Mouse (Mus musculus) embryonic fibroblast, embryonic 13.5 days (primary cell): ENCODE data around the gene Dkk1. TPM values are rescaled to one million over a fixed set of nuclear protein-coding genes. Genes with fewer than 3 reads are reported as not detected.
A peak's percentile ranks its signal among the peaks of the same experiment; 100 is the strongest.

Experiments
- H3K27ac ChIP-seq: 2 replicates; pipeline ENCODE4 v1.5.1; 2012; ENCODE audit warnings: low read length, control low read depth, inconsistent platforms; ENCODE audit not compliant: insufficient read depth
- H3K4me1 ChIP-seq: 2 replicates; pipeline ENCODE4 v1.6.1; 2011; ENCODE audit warnings: low read length; ENCODE audit not compliant: control insufficient read depth, insufficient read depth
- H3K4me3 ChIP-seq: 2 replicates; pipeline ENCODE4 v1.5.1; 2011; ENCODE audit warnings: mild to moderate bottlenecking, control low read depth, low read length; ENCODE audit not compliant: insufficient read depth
- CTCF ChIP-seq: IDR thresholded peaks from 2 replicates; pipeline ENCODE4 v1.5.1; 2011; ENCODE audit warnings: mild to moderate bottlenecking, control low read depth, low read length, moderate library complexity, borderline replicate concordance; ENCODE audit not compliant: insufficient read depth
- POLR2A ChIP-seq: IDR thresholded peaks from 2 replicates; pipeline ENCODE4 v1.6.1; 2011; ENCODE audit warnings: low read depth, mild to moderate bottlenecking, control low read depth, low read length, moderate library complexity
- polyA plus RNA-seq: library from polyadenylated mRNA; stranded (reverse); fragments of >200 nt; gene quantifications from 2 replicates; pipeline ENCODE4 v1.2.4, GENCODE M21; 2011; ENCODE audit warnings: low read depth; ENCODE audit not compliant: missing spikeins, insufficient read length

Gene Dkk1
- polyA plus RNA-seq = 0.33 and 0.35 TPM in 2 replicates

DNA sequence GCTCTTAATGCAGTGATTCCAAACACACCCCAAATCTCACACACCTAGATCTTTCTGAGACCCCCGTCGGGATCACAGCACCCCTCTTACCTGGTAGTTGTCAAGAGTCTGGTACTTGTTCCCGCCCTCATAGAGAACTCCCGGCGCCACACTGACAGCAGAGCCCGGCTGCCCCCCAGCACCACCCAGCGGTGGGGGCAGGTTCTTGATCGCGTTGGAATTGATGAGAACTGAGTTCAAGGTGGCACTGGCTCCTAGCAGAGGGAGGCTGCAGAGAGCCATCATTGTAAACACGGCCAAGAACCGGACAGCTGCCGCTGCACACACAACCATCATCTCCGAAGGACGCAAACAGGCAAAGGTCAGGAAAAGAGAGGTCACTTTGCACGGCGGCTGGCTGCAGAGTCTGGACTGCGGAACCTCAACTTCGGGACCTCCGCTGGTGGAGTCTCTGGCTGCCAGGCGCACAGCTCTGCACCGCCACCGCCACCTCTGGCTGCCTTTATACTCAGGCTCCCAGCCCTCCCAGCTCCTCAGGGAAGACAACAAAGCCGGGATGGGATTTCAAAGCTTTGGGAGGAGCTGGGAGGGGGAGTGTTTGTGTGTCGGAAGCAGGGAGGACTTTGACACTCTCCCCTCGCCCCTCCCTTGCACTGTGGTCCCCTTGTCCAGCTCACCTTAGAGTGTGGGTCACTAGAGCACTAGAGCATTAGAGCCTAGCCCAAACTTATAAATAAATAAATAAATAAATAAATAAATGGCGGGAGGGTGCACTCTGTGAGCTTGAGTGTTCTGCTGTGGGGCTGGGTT lies at the start of gene Dkk1:
TSS of gene Dkk1 (minus strand) at position 622 of the 810 bp plus-strand sequence.
- peak within 1 kb of the TSS; percentile 8; the same call in 1 of the 2 replicates for H3K4me3 ChIP-seq
- TF ChIP-seq CTCF (no peak), POLR2A (no peak)
- no peak within 1 kb of the TSS for H3K27ac ChIP-seq
- H3K4me1 ChIP-seq = no peaks in the 10 kb centered on the region

DNA sequence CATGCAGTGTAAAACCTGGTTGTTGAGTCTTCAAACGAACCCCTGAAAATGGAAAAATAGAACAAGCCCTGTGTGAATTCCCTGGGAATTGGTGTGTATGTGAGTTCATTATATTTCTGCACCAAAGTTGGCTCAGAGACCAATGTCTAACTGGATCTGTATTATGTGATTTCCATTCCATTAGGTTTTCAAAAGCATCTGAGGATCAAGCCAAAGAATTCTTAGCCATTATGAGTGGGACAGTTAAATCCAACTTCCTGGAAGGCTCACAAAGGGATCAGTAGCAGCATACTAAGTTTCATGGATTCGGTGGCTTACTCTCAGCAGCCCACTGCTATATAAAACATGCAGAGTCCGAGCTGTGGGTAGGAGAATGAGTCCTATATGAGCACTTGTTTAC lies 36.9 kb upstream of the Dkk1 start:
- TF ChIP-seq POLR2A (no peak), CTCF (no peak)
- Histone ChIP-seq H3K27ac (no peak overlapping the region), H3K4me1 (no peaks in the 10 kb centered on the region), H3K4me3 (no peak overlapping the region)

DNA sequence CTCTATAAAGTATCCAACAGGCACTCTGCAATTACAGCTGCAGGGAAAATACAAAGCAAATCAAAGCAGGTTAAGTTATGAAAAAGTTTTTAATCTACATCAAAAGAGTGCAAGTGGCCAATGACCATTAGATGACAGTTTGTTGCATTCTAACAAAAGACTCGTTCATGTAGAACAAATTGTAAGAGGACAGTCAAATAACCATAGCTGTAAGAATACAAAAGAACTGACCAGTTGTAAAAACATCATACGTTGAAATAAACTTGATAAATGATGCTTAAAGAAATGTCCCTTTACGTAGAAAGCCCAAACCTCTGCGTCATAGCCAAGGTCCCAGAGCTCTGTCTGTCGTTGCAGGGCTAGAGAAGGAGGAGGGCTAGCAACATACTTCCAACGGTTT lies 15.1 kb upstream of the Dkk1 start:
- no peak overlapping the region for H3K4me3 ChIP-seq
- no peak overlapping the region for H3K27ac ChIP-seq
- TF ChIP-seq CTCF (no peak), POLR2A (no peak)
- peaks cover 2% of the 10 kb centered on the region for H3K4me1 ChIP-seq

DNA sequence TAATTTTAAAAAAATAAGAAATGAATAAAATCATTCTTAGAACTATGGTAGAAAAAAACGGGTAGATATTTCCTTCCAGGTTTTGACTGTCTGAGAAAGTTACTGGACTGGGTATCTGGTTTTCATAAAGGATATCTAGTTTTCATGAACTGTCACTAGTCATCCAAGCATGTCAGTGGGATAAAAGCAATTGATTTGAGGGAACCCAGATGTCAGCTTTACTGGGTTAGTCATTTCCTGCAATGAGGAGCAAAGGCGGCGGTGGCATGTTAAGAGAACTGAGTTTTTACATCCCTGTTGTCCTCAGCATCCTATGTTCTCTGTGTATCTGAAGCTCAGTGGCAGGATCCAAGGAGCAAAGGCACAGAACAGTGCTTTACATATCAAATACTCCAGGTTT lies 14.4 kb upstream of the Dkk1 start:
- H3K27ac ChIP-seq = no peak overlapping the region
- TF ChIP-seq POLR2A = no peak
- TF ChIP-seq CTCF = no peak
- no peak overlapping the region for H3K4me3 ChIP-seq
- peaks cover 2% of the 10 kb centered on the region for H3K4me1 ChIP-seq

DNA sequence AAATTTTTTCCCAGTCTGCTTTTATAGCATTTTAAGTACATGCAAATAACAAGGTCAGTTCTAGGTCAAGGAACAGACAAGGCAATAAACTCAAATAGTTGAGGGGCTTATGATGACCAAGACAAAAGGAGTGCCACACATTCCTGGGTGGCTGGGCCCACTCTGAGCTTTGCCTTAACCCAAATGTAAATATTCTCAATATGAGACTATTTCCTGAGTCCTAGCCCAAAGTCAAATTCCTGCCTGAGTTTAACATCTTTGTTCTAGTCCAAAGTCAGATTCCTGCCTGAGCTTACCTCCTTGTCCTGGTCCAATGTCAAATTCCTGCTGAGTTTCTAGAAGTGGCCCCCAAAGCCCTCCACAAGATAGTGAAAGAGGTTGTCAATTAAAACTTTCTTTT lies 8.6 kb upstream of the Dkk1 start:
- TF ChIP-seq CTCF = no peak
- TF ChIP-seq POLR2A = no peak
- no peak overlapping the region for H3K27ac ChIP-seq
- no peaks in the 10 kb centered on the region for H3K4me1 ChIP-seq
- no peak overlapping the region for H3K4me3 ChIP-seq

DNA sequence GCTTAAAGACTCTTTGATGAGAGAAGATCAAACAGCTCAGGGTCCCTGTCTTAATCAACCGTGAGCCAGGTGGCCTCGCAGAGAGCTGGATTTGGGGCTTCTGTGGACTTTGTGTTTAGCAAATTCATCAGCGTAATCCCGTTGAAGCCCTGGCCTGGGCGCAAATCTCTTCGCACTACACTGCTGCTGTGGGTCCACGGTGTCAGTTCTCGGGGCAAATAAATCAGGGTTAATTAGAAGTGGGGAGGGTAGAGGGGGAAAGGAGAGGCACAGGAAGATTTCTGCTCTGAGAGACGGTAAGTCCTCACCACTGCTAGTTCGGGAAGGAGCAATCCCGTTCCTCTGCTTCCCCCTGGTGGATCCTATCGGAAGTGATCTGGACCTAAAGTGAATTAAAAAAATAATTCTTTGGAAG lies 5.0 kb upstream of the Dkk1 start:
- no peaks in the 10 kb centered on the region for H3K4me1 ChIP-seq
- peak; percentile 69; the same call in 1 of the 2 replicates for TF ChIP-seq CTCF
- no peak for TF ChIP-seq POLR2A
- H3K27ac ChIP-seq = no peak overlapping the region
- H3K4me3 ChIP-seq = no peak overlapping the region

DNA sequence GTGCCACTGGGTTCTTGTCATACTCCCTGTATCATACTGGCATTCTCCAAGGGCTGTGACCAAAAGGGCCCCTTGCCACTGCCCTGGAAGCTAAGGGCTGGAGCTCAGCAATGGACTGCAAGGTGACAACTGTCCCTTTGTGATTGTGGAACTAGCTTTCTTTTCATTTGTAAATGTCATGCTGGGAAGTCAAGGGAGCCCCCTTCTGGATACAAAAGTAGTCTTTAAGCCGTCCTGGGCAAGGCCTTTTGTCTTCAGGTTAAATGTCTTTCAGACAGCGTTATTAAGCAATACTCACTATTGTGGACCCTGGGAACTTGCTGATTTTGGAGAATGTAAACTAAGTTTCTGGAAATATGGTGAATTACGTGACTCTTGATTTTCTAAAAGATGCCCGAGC lies 4.3 kb upstream of the Dkk1 start:
- Histone ChIP-seq H3K27ac (no peak overlapping the region), H3K4me1 (no peaks in the 10 kb centered on the region), H3K4me3 (no peak overlapping the region)
- TF ChIP-seq POLR2A (no peak), CTCF (no peak)

DNA sequence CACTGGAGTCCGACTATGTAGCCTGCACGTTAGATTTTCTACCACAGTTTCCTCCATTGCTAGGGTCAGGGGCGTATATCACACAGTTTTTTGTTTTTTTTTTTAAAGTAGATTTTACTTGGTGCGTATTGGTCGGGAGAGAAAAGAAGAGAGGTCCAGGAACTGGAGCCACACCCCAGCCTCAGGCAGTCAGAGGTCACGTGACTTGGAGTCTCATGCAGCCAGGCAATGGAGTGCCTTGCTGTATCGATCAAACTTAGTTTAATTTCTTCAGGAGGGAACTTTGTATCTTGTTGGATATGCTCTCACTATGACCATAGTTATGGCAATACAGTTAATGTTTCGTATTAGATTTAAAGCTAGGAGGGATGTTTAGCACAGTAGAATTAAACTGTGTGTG lies 2.8 kb upstream of the Dkk1 start:
- H3K27ac ChIP-seq = no peak overlapping the region
- no peak for TF ChIP-seq POLR2A
- no peak for TF ChIP-seq CTCF
- H3K4me1 ChIP-seq = no peaks in the 10 kb centered on the region
- no peak overlapping the region for H3K4me3 ChIP-seq

DNA sequence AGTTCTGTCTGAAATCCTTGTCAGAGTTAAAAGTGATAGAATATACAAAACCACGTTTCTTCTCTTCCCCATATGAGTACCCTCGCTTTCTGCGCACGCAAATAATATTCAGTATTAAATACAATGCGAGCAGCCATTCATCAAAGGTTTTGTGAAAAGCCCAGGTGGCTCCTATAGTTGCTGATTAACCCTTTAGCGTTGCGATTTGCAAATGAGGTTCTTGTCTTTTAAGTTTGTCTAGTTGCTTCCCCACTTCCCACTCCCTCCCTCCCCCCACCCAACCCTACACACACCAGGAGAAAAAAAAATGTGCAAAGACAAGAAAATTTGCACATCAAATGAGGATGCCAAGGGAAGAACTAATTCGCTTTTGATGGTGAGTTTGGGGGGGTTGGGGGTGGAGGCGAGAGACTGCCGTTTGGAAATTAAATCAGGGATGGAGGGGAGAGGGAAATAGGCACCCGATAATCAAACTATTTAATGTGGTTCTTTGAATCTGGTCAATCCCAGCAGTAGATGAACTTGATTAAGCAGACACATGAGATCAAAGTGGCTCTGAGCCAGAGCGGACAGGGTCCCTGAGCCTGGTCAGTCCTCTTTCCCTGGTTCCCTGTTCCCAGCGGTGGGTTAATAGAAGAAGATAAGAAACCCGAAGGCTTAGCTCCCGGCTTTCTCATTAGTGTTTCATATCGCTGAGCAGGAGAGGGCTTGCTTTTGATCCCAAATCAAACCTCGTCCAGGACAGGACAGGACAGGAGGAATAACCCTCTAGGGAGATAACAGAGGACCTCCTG lies 586 bp upstream of the Dkk1 start:
- Histone ChIP-seq H3K27ac (no peak overlapping the region), H3K4me1 (no peaks in the 10 kb centered on the region), H3K4me3 (no peak overlapping the region)

More for the DNA sequence above, 586 bp upstream of the Dkk1 start:
- no peak for TF ChIP-seq POLR2A
- TF ChIP-seq CTCF = no peak
